Mouse (Mus musculus) left cerebral cortex, adult 18-20 months (tissue): ENCODE measurements at regions not wholly inside any gene's neighbourhood (a gene's known extent, or its start where the extent isn't known, plus 50 kb on each side); places are given as distances from the start of the nearest gene placed in this dataset.
"Not testable (repeated sequence)": the region's sequence is repeated elsewhere in the genome, so short reads cannot be mapped to it uniquely, and the experiment has no call there.

ENCODE experiments used
- DNase-seq, 2 experiments: peaks; one replicate each; pipeline ENCODE4 v3.0.0; 2021 to 2022; ENCODE audit warnings: low spot score in 2 of 2, mixed read lengths in 1 of 2

DNA sequence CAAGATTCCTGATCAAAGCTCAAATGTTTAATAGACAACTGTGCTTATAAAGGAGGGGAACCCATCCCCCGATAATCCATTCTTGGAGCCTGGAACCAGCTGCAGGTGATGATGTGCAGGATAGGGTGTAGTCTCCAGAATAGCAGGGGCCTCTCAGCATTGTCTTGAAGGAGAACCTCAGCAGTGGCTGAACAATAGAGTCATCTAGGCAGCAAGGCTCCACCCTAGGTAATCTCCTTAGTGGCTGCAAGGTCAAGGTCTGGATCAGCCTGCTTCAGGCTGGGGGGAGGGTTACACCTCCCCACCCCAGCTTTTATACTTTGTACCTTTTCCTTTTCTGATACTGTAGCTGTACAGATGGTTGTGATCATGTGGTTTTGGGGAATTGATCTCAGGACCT, 116.8 kb upstream of the Mettl4 start:
- no peak for DNase-seq

DNA sequence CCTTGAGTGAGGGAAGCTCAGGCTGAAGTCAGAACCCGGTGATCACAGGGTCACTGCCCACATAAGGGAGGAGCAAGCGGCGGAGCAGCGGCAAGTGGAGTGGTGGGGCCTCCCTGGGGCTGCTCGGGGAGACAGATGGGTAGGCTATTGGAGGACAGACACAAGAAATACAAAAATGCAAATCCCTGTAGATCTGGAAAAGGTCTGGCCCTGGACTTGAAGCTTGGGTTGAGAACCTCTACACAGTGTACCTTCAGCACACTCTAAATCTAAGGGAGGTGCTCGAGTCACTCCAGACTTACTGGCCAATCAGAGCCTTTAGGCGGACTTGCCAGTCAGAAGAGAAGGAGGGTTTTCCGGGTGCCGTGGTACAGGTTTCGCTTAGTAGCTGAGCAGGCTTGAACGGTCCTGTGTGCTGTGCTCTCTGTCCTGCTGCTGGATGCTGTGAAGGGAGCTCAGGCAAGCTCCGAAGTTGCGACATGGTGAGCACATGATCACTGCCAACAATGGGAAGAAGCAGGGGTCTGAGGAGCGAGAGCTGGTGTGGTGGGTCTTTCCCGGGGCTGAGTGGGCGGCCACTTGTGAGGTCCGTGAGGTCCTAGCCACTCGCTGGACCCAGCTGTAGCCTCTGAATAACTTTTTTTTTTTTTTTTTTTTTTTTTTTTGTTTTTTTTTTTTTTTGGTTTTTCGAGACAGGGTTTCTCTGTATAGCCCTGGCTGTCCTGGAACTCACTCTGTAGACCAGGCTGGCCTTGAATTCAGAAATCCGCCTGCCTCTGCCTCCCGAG, 114.9 kb upstream of the Mettl4 start:
- DNase-seq, result peak; percentile 60 to 78

DNA sequence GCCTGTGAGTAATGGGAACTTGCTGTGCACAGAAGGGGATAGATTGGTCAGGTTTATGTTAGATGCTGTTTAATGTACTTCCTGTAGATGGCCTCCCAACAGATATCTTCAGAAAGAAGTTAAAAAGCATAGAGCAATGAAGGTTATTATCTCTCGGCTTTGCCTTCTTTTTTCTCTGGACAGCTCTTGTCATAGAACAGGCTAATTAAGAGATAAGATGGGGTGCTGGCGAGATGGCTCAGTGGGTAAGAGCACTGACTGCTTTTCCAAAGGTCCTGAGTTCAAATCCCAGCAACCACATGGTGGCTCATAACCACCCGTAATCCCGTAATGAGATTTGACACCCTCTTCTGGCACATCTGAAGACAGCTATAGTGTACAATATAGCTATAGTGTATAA, 104.9 kb upstream of the Mettl4 start:
- DNase-seq, result not testable (repeated sequence)

DNA sequence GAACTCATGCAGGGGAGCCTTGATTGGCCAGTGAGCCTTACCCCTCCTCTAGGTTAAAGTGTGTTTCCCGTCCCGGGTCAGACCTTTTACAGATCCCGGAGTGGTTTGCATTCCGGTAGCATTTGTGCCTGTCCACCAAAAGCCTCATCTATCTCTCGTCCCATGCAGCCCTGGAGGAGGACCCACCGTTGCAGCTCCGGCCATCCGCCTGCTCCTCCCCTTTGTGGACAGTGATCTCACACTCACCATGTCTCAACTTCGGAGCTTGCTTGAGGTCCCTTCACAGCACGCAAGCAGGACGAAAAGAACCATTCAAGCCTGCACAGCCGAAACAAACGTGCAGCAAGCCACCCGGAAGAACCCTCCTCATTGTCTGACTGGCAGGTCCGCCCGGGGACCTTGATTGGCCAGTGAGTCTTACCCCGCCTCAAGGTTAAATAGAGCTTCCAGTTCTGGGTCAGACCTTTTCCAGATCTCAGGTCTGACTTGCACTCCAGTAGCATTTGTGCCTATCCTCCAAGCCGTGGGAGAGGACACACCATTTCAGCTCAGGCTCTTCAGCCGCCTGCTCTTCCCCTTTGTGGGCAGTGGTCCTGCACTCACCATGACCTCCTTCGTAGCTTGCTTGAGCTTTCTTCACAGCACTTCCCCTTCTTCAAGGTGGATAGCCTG, 84.8 kb upstream of the Mettl4 start:
- peak; percentile 75 to 86 for DNase-seq

DNA sequence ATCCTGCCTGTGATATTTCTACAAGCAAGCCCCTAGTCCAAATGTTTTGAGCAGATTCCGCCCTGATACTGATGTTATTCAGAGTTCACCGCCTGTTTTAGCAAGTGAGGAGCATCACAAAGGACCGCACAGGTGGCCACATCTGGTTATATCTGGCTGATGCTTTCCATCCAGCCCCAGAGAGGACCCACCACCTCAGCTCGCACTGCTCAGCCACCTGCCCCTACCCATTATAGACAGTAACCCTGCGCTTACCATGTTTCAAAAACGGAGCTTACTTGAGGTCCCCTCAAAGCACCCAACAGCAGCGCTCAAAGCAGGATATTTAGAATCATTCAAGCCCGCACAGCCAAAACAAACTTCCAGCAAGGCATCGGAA, 84.2 kb upstream of the Mettl4 start:
- DNase-seq, result not testable (repeated sequence)

DNA sequence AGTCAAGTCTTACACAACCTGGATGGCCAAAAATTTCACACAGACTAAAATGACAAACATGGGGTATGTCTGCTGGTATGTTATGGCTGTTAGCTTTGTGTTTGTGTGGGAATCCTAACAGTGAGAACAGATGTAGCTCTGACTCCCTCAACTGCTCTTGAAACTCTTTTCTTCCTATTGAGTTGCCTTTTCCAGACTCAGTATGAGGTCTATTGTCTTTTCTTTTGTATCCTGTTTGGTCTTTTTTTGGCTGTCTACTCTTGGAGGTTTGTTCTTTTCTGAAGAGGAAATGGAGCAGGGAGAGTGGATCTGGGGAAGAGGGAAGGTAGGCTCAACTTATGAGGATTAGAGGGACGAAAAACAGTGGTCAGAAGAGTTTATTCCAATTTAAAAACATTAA, 76.6 kb upstream of the Mettl4 start:
- not testable (repeated sequence) for DNase-seq

DNA sequence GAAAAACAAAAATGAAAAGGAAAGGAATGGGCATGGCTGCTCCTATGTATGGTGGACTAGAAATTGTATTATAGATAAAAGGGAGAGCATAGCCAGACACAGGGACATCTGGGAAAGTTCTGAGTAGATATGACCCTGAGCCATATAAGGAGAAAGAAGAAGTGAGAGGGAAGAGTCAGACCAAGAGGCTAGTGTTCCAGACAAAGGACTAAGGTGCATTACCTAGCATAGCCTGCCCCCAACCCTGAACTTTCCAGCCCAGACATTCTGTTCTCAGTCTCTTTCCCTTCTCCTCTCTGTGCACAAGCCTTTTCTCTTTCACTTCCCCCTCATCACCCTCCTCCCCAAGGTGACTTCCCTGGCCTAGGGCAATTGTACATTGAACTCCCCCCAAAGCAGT, 58.9 kb upstream of the Mettl4 start:
- no peak for DNase-seq
